In the genomic region with DNA sequence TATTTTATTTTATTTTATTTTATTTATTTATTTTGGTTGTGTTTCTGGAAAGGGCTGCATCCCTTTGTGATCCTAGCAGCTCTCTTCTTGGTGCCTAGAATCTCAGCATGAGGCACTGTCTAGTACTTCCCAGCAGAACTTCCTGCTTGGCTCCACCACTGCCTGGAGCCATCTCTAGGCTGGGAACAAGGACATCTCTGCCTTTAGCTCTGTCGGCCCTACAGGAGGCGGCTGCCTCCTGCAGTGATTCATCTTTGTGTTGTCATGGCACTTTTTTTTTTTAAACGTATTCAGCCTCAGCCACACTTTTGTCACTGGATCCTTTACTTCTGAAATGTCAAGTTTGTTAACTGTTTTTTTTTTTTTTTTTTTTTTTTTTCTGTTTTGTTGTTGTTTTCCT, we compare ENCODE assay signal across 18 mouse cellular contexts.
DNase-seq lines count a peak whose midpoint lies in the region; ATAC-seq and TF ChIP-seq lines count a peak whose summit lies in the region.
"Had no signal": no experiment of that assay in that cellular context is flagged by ENCODE, and none has a peak within 500 bp of the region (broad histone marks: within the 10 kb centered on the region; RNA-seq: fewer than 3 reads in every experiment).

No protein-coding gene starts in this region.

- H3K4me1 ChIP-seq in lung, adult 2 months (ENCODE audit: control insufficient read depth, insufficient read depth, low read length), result no peaks in the 10 kb centered on the region
- H3K4me1 ChIP-seq: forebrain, embryonic 10.5 days; hindbrain, embryonic 15.5 days; limb, embryonic 12.5 days; liver, embryonic 13.5 days; megakaryocyte, embryonic 14.5 days had no signal

- ATAC-seq in erythroblast, adult 5-6 weeks (replicated peaks; ENCODE audit: low FRiP score, poor library complexity, severe bottlenecking), result no peak
- ATAC-seq: lung, postnatal 0 days; midbrain, embryonic 16.5 days had no signal

- WGBS in lung, adult 2 months, result 22% methylated on average over 3 of the region's 3 CpGs

- no peak overlapping the region for H3K4me3 ChIP-seq in lung, adult 2 months (replicated peaks; ENCODE audit: extremely low read depth, low read depth, low read length)
- H3K4me3 ChIP-seq: forebrain, embryonic 10.5 days; hindbrain, embryonic 15.5 days; limb, embryonic 12.5 days; liver, embryonic 13.5 days; megakaryocyte, embryonic 14.5 days had no signal

- DNase-seq in layer of hippocampus, adult 9-11 months, result peak; percentile 5
- DNase-seq in layer of hippocampus, adult 9-10 months (ENCODE audit: low spot score), result no peak
- peak; percentile 3 for DNase-seq in adrenal gland, postnatal 10 days
- peak; percentile 19 to 32 for DNase-seq in frontal cortex, postnatal 36 days (ENCODE audit: low spot score in 2 of 2)
- DNase-seq in right cerebral cortex, postnatal 25 days, result peak; percentile 13
- DNase-seq in retina, postnatal 1 day, result no peak
- DNase-seq in lung, adult 2 months, result no peak
- DNase-seq: cerebellum, adult 18-20 months; kidney, adult 11 months; kidney, postnatal 25 days; liver, embryonic 13.5 days had no signal

- no peak for TF ChIP-seq CTCF in lung, adult 2 months (IDR thresholded peaks at IDR 0.05; ENCODE audit: insufficient read depth, low read length)

- TF ChIP-seq POLR2A in lung, adult 2 months (IDR thresholded peaks at IDR 0.05; ENCODE audit: borderline replicate concordance, extremely low read depth, low read depth, low read length), result no peak

Comparison
In these comparisons a context has a peak if more than half of its experiments do, and no peak if none do; other contexts are left out.
1. DNase-seq: peak in layer of hippocampus, adult 9-11 months (single experiment), adrenal gland, postnatal 10 days (single experiment), frontal cortex, postnatal 36 days (2 of 2) and right cerebral cortex, postnatal 25 days (single experiment); none in layer of hippocampus, adult 9-10 months (single experiment), retina, postnatal 1 day (single experiment) and lung, adult 2 months (single experiment).